Mouse (Mus musculus) heart, adult 2 months (tissue): Measurements from ENCODE around the gene A330070K13Rik. TPM values are rescaled to one million over a fixed set of nuclear protein-coding genes. Genes with fewer than 3 reads are reported as not detected.

ENCODE experiments used
- DNase-seq, 2 experiments: peaks; one replicate each; pipeline ENCODE4 v3.0.0; 2021
- H3K27ac ChIP-seq: fragments of 200-600 bp; 2 replicates; pipeline ENCODE4 v1.8.1; 2022
- H3K27me3 ChIP-seq: fragments of 200-500 bp; 2 replicates; pipeline ENCODE4 v1.6.1; 2012; ENCODE audit warnings: mild to moderate bottlenecking, low read length, inconsistent platforms, mixed read lengths; ENCODE audit not compliant: control insufficient read depth, insufficient read depth
- H3K36me3 ChIP-seq: fragments of 200-500 bp; 2 replicates; pipeline ENCODE4 v1.6.1; 2012; ENCODE audit warnings: low read length, inconsistent platforms; ENCODE audit not compliant: control insufficient read depth, insufficient read depth
- H3K4me1 ChIP-seq: fragments of 200-500 bp; 2 replicates; pipeline ENCODE4 v1.6.1; 2011; ENCODE audit warnings: low read length; ENCODE audit not compliant: control insufficient read depth, insufficient read depth
- H3K4me3 ChIP-seq: fragments of 200-600 bp; 2 replicates; pipeline ENCODE4 v1.8.1; 2022
- H3K79me2 ChIP-seq: fragments of 200-500 bp; replicated peaks from 2 replicates; pipeline ENCODE4 v1.6.1; 2012; ENCODE audit warnings: mild to moderate bottlenecking, inconsistent platforms, low read length, moderate library complexity, mixed read lengths; ENCODE audit not compliant: control insufficient read depth, insufficient read depth
- H3K9ac ChIP-seq: fragments of 200-500 bp; 2 replicates; pipeline ENCODE4 v1.6.1; 2012; ENCODE audit warnings: low read depth, mild to moderate bottlenecking, control low read depth, inconsistent platforms, low read length, mixed read lengths
- CTCF ChIP-seq: fragments of 200-600 bp; IDR thresholded peaks from 2 replicates; pipeline ENCODE4 v1.8.1; 2022; ENCODE audit warnings: antibody characterized with exemption, mild to moderate bottlenecking, moderate library complexity
- EP300 ChIP-seq: fragments of 200-500 bp; IDR thresholded peaks from 2 replicates; pipeline ENCODE4 v1.6.1; 2011; ENCODE audit warnings: low read depth, low read length, control low read depth; ENCODE audit not compliant: insufficient read depth
- POLR2A ChIP-seq: fragments of 200-500 bp; IDR thresholded peaks from 2 replicates; pipeline ENCODE4 v1.6.1; 2011; ENCODE audit warnings: mild to moderate bottlenecking, low read depth, low read length, control low read depth; ENCODE audit not compliant: insufficient read depth
- WGBS: fragments of 180-500 bp; shearing (Covaris S2); methylation state at CpG from one replicate; pipeline ENCODE4 v1.1.7; 2018; 5-methylcytosine and 5-hydroxymethylcytosine counted together
- intact Hi-C: fragments of 180-260 bp; cut with DNase I; formaldehyde crosslinking; loops from one replicate; pipeline ENCODE4 v1.15.1; 2025
- polyA plus RNA-seq: library from polyadenylated mRNA; depleted of rRNA; stranded (reverse); fragments of >200 nt; gene quantifications from 2 replicates; pipeline ENCODE4 v1.2.3, GENCODE M21; 2012
- total RNA-seq, 2 experiments: library from RNA; stranded (reverse); gene quantifications; 2 replicates each; pipeline ENCODE4 v1.2.3; 2021

The A330070K13Rik gene
- total and polyA plus RNA-seq, 3 experiments = not detected

- Histone ChIP-seq H3K36me3 (no peaks in the 10 kb centered on the region), H3K79me2 (no peaks in the 10 kb centered on the region), H3K9ac (no peak overlapping the region), H3K27me3 (no peaks in the 10 kb centered on the region), H3K4me1 (no peaks in the 10 kb centered on the region), H3K27ac (no peak overlapping the region), H3K4me3 (no peak overlapping the region)
- 49% methylated on average over 8 of the region's 8 CpGs for WGBS
- DNase-seq = no peak
- no peak for TF ChIP-seq EP300
- no peak for TF ChIP-seq CTCF
- no peak for TF ChIP-seq POLR2A
- intact Hi-C loops = no loop called here
Observed at GRCm38 (mm10) chr5:130394386-130394785, 10.0 kb upstream of the A330070K13Rik start.

DNA sequence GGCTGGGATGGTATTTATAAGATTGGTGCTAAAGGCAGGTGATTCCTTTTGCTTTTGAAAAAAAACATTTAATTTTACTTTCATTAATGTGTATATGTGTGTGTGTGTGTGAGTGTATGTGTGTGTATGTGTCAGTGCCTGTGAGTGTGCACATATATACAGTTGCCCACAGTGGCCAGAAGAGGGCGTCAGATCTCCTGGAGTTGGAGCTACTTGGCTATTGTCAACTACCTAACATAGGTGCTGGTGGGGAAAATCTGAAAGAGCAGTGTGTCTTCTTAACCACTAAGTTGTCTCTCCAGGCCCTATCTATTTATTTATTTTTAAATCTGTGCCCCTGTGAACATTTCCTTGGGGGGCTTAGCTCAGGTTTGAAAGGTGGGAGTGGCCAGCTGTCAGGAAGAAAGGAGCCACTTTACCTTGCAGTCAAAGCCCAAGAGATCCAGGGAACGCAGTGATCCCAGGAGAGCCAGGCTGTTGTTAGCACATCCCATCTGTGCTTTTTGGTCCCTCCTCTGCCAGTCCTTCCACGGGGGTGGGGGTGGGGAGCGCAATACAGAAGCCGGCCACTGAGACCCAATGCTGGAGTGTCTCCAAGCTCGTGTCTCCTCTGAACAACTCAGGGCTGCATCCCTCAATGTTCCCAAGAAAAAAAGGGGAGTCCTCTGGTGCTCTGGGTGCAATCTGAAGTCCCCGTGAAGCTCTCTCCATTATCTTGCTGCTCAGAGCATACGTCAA is 9.4 kb upstream of the A330070K13Rik start:
- no peak for DNase-seq
- Histone ChIP-seq H3K4me1 (no peaks in the 10 kb centered on the region), H3K27me3 (no peaks in the 10 kb centered on the region), H3K9ac (no peak overlapping the region), H3K4me3 (no peak overlapping the region), H3K27ac (no peak overlapping the region), H3K36me3 (no peaks in the 10 kb centered on the region), H3K79me2 (no peaks in the 10 kb centered on the region)
- 39% methylated on average over 8 of the region's 8 CpGs for WGBS
- intact Hi-C loops = no loop called here
- TF ChIP-seq EP300 = no peak

GRCm38 (mm10) chr5:130386418-130386817 is 2.0 kb upstream of the A330070K13Rik start:
- Histone ChIP-seq H3K4me3 (no peak overlapping the region), H3K9ac (no peak overlapping the region), H3K27me3 (no peaks in the 10 kb centered on the region), H3K4me1 (no peaks in the 10 kb centered on the region), H3K36me3 (no peaks in the 10 kb centered on the region), H3K27ac (no peak overlapping the region), H3K79me2 (no peaks in the 10 kb centered on the region)
- no peak for TF ChIP-seq CTCF
- TF ChIP-seq EP300 = no peak
- no peak for TF ChIP-seq POLR2A
- 63% methylated on average over 7 of the region's 7 CpGs for WGBS
- intact Hi-C loops = no loop called here
- no peak for DNase-seq

DNA sequence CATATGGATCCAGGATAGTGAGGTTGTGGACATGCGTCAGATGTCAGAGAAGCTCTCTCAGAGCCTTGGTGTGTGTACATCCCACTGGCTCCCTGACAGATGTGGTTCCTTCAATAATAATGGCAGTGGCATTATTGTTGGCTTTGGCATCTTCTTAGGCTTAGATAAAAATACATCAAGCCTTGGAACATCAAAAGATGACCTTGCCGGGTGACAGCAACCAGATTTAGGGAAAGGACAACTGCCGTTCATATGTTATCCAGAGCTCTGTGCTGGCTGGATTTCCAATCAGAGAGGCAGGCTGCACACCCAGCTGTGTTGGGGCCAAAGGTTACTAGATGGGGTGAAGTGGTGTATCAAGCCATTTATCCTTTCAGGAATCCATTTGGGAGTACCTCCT is 9.0 kb downstream of the A330070K13Rik start:
- Histone ChIP-seq H3K36me3 (no peaks in the 10 kb centered on the region), H3K27me3 (peaks cover 2% of the 10 kb centered on the region; the same call in 1 of the 2 replicates), H3K4me1 (no peaks in the 10 kb centered on the region), H3K27ac (no peak overlapping the region), H3K4me3 (no peak overlapping the region), H3K79me2 (no peaks in the 10 kb centered on the region), H3K9ac (no peak overlapping the region)
- 84% methylated on average over 3 of the region's 3 CpGs for WGBS
- intact Hi-C loops = no loop called here
- TF ChIP-seq POLR2A = no peak
- TF ChIP-seq CTCF = no peak
- no peak for DNase-seq

DNA sequence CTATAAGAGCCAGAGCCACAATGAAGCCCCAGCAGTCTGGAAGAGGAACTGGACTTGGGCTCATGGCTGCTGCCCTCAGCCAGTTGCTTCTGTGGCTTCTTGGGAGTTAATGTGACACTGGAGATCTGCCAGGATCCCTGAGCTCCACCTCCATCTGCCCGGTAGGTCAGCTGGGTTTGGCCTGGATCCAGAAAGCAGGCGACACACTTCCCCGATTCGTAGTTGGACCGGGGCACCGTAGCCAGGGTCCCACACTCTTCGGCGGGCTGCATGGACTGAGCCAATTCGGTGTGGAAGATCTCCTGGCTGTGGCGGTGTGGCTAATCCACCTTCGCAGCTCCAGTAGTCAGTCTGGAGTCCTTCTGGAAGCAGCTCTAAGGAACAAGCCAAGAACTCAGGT is 15.2 kb downstream of the A330070K13Rik start, which contains the start of gene Caln1:
Caln1 (plus strand) TSS at position 219 of the 400 bp plus-strand sequence.
- H3K36me3 ChIP-seq = no peaks in the 10 kb centered on the region
- H3K27ac ChIP-seq = no peak within 1 kb of the TSS
- no peaks in the 10 kb centered on the region for H3K27me3 ChIP-seq
- H3K4me1 ChIP-seq = no peaks in the 10 kb centered on the region
- no peak within 1 kb of the TSS for H3K9ac ChIP-seq
- 38% methylated on average over 11 of the region's 11 CpGs for whole genome bisulfite sequencing
- DNase-seq = no peak
- intact Hi-C loops = no loop called here
- H3K79me2 ChIP-seq = no peaks in the 10 kb centered on the region
- no peak within 1 kb of the TSS for H3K4me3 ChIP-seq
- TF ChIP-seq CTCF = no peak
- no peak for TF ChIP-seq POLR2A
- no peak for TF ChIP-seq EP300

DNA sequence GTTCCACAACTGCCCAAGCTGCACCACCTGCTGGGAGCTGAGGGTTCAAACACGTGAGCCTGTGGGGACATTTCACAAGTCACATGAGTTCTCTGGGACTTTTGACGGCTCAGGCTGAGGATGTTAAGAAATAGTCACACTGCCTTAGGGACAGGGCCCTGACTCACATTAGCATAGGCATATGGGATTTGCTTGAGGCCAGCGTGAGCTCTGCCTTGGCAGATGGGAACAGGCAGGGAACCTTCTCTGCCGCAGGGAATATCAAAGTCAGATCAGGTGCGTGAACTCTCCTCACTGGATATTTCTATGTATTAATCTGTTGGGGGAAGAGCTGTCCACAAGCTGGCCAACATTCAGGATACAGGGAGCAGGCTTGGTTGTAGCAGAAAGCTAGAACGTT is 16.2 kb downstream of the A330070K13Rik start:
- H3K27ac ChIP-seq = no peak overlapping the region
- no peaks in the 10 kb centered on the region for H3K36me3 ChIP-seq
- H3K4me3 ChIP-seq = no peak overlapping the region
- TF ChIP-seq POLR2A = no peak
- TF ChIP-seq CTCF = no peak
- intact Hi-C loops = no loop called here
- no peak for DNase-seq
- 75% methylated on average over 6 of the region's 6 CpGs for WGBS
- no peaks in the 10 kb centered on the region for H3K79me2 ChIP-seq
- H3K4me1 ChIP-seq = no peaks in the 10 kb centered on the region
- H3K27me3 ChIP-seq = no peaks in the 10 kb centered on the region
- no peak overlapping the region for H3K9ac ChIP-seq
